Mouse (Mus musculus) bone marrow, adult 2 months (tissue): ENCODE measurements around the gene Arid1a.

Source experiments
- CTCF ChIP-seq: fragments of 200-500 bp; IDR thresholded peaks from 2 replicates; pipeline ENCODE4 v1.5.1; 2011; ENCODE audit warnings: low read length, control low read depth; ENCODE audit not compliant: control insufficient read depth, insufficient read depth
- POLR2A ChIP-seq: fragments of 200-500 bp; IDR thresholded peaks from 2 replicates; pipeline ENCODE4 v1.6.1; 2011; ENCODE audit warnings: low read depth, mild to moderate bottlenecking, control low read depth, low read length, borderline replicate concordance; ENCODE audit not compliant: control insufficient read depth

GRCm38 (mm10) chr4:133629191-133629590, 127.4 kb downstream of the Arid1a start:
- no peak for TF ChIP-seq CTCF
- TF ChIP-seq POLR2A = no peak
